Mouse (Mus musculus): Measurements from ENCODE around the gene Sacs.
A peak's percentile ranks its signal among the peaks of the same experiment; 100 is the strongest.

Gene Sacs

GRCm38 (mm10) chr14:61161367-61162334 lies 23.4 kb downstream of the Sacs start:
- no peak for DNase-seq

GRCm38 (mm10) chr14:61164461-61164860 lies 26.2 kb downstream of the Sacs start:
- DNase-seq: no peak

- DNase-seq: no peak
These were observed 27.7 kb downstream of the Sacs start for GRCm38 (mm10) chr14:61165929-61166328.

- DNase-seq: no peak
These were observed 33.2 kb downstream of the Sacs start for GRCm38 (mm10) chr14:61171261-61171970.

- DNase-seq: peak; percentile 99
These were observed 34.4 kb downstream of the Sacs start for GRCm38 (mm10) chr14:61172548-61173158.

DNA sequence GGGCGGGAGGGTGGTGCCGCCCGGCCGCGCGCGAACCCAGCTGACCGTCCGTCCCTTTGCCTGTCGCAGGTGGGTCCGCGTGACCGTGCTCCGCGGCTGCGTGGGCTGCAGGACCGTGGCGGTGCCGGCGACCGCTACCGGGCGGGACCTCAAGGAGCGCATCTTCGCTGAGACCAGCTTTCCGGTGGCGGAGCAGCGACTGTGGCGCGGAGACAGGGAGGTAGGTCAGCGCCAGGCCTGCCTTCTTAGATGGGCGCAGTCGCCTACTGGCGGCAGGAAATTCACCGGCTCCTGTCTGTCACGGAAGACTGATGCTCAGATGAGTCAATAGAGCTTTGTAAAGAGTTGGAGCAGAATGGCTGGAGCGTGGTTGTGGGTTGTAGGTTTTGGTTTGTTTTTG lies 35.0 kb downstream of the Sacs start:
- DNase-seq: no peak

- no peak for DNase-seq
These were observed 53.6 kb downstream of the Sacs start for GRCm38 (mm10) chr14:61191904-61192303.

GRCm38 (mm10) chr14:61192326-61192725 lies 54.1 kb downstream of the Sacs start:
- no peak for DNase-seq

- no peak for DNase-seq
These were observed 56.2 kb downstream of the Sacs start for GRCm38 (mm10) chr14:61194416-61194815.

DNA sequence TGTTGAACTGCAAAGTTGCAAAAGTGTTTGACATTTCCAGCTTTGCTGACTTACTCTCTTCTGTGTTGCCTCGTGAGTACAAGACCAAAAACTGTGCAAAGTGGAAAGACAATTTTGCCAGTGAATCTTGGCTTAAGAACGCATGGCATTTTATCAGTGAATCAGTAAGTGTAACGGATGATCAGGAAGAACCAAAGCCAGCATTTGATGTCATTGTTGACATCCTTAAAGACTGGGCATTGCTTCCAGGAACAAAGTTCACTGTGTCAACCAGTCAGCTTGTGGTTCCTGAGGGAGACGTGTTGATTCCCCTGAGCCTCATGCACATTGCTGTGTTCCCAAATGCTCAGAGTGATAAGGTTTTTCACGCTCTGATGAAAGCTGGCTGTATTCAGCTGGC lies 71.9 kb downstream of the Sacs start:
- no peak for DNase-seq

DNA sequence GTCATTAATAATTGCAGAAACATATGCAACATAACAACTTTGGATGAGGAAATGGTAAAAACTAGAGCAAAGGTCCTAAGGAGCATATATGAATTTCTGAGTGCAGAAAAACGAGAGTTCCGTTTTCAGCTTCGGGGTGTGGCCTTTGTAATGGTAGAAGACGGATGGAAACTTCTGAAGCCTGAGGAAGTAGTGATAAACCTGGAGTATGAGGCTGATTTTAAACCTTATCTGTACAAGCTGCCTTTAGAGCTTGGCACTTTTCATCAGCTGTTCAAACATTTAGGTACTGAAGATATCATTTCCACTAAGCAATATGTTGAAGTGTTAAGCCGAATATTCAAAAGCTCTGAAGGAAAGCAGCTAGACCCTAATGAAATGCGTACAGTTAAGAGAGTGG lies 73.5 kb downstream of the Sacs start:
- no peak for DNase-seq

DNA sequence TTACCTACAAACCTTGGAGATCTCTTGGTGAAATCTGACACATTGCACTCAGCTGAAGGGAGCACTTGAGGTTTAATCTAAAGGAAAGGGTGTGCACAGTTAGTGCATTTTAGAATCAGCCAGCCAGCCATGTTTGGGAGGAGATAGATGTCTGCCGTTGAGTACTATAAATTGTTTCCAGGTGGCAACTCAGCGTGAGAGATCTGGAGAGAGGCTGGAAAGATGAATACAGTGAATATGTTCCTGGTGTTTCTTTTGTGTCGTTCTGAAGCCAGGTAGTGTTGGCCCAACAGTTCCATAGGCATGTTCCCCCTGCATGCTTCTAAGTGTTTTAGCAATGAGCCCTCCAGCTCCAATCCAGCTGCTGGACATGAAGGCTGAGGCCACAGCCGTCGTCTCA lies 82.9 kb downstream of the Sacs start:
- no peak for DNase-seq

- no peak for DNase-seq
These were observed 84.2 kb downstream of the Sacs start for GRCm38 (mm10) chr14:61222506-61222905.

GRCm38 (mm10) chr14:61223740-61224139 lies 85.5 kb downstream of the Sacs start:
- DNase-seq: no peak

DNA sequence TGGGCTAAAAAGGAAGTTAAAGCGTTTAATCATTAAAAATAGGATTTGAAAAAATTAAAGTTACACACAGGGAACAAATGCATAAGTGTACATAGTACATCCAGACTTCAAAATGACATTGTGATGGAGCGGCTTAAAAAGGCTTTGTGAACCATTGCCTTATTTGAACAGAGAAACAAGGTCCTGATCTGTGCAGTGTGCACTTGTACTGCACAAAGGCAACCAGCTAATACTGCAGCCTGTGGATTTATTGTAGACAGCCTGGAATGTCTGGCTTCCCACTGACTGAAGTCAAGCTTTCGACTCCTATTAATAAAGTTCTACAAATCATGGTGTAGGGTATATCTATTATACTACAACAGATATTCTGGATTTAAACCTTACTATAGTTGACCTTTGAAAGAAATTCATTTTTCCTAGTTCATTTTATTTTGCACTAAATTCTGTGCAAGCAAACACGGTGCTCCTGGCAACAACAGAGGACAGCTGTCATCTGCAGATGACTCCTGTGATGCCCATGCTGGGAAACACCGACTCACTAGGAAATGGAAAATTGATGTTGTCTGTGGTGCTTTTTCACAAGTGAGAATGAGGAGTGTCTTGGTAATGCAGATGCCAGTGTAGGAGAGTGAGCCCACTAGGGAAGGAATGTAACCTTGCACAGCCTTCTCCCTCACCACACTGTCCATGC lies 86.3 kb downstream of the Sacs start:
- DNase-seq: no peak

DNA sequence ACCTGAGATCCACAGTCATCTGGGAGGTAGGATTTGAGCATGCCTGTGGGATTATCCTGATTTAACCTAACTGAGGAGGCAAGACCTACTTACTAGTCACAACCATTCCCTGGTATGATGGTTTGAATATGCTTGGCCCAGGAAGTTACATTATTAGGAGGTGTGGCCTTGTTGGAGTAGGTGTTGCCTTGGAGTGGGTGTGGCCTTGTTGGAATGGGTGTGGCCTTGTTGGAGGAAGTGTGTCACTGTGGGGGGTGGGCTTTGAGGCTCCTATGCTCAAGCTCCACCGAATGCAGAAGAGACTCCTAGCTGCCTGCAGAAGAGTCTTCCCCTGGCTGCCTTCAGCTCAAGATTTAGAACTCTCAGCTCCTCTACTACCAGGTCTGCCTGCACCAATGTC lies 87.9 kb downstream of the Sacs start:
- no peak for DNase-seq

DNA sequence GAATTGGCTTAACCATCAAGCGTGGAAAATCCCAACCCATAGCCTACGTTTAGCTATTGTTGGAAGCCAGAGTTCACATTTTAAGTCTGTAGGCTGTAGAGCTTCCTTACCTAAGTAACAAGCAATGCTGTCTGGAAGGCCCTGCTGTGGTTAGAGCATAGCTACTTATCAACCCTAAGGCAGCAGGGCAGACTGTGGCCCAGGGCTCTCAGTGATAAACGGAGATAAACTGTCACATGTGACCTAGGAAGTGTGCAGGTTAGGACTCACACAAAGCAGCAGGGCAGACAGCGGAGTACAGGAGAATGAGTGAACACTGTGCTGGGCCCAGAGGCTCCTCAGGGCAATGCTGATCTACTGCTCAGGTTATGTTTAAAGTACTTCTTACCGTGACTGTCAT lies 91.5 kb downstream of the Sacs start:
- no peak for DNase-seq

DNA sequence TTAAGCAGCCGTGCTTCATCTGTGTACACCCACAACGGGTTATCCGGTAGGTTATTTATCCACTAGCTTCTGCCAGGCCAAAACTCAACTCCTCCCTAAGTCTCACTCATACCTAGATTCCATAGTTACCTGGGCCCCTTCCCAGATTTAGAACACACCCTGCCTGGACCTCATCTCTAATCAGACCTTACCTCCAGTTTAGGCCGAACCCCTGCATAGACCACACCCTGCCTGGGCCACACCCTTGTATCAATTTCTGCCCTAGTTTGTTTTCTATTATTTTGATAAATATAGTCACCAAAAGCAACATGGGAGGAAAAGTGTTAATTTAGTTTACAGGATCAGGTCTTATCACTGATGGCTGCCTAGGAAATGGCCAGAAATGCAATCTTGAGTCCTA lies 91.9 kb downstream of the Sacs start:
- DNase-seq: no peak

- DNase-seq: no peak
These were observed 93.8 kb downstream of the Sacs start for GRCm38 (mm10) chr14:61232016-61232568.

DNA sequence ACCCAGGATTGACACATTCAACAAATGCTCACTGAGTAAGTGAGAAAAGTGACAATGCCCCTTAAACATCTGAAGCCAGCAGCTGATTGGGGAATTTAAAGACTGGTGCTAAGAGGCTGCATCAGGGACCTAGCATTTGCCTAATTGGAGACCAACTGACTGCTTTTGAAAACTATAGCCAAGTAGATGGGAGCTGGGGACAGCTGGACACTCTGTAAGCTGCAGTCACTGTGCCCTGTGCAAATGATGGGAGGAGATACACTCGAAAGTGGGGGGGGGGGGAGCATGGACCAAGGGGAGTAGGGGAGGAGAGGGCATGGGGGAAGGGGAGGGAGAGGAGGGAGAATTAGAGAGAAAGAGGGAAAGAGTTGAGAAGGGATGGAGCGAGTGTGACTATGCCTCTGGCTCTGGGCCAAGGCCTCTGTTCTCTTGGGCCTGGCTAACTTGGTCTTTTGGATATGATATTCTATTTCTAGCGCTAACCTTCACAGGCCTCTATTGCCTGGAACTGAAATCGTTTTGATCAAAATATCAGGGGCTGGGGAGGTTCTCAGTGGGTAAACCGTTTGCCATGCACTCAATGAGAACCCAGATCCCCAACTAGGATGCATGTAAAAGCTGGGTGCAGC lies 97.7 kb downstream of the Sacs start:
- DNase-seq: no peak

- DNase-seq: no peak
These were observed 98.9 kb downstream of the Sacs start for GRCm38 (mm10) chr14:61237101-61237654.

DNA sequence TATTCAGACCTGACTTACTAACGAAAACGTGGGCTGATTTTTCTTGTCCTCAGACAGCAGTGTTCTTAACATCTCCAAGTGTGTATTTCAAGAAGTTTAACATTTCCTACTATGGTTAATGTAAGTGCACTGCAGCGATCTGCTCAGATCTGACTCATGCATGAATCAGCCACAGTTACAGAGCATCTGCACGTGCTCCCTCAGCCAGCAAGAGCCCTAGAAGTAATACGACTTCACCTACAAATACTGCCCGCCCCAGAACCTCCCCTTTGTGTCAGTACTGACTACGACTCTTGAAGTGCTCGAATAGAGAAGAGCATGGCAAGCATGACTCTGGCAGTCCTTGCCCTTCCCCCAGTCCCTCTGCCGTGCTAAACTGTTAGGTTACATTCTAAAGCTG lies 100.5 kb downstream of the Sacs start:
- DNase-seq: no peak

Data from kidney, adult 18-20 months (tissue).